Mouse (Mus musculus) erythroblast, adult 5-6 weeks (primary cell): ENCODE data around the gene Zc3h18. TPM values are rescaled to one million over a fixed set of nuclear protein-coding genes. Genes with fewer than 3 reads are reported as not detected.

Source experiments
- ATAC-seq: replicated peaks from 2 replicates; pipeline ENCODE4 v1.8.0; 2016; ENCODE audit warnings: moderate number of reproducible peaks, mild to moderate bottlenecking, moderate TSS enrichment, inconsistent platforms; ENCODE audit not compliant: poor library complexity, low FRiP score, severe bottlenecking
- total RNA-seq, 2 experiments: library from RNA; stranded (forward) in 1 of 2; stranded (reverse) in 1 of 2; fragments of 150-400 nt in 1 of 2; fragments of 200-764, 138-1000 nt in 1 of 2; gene quantifications; 2 replicates each; pipeline versions ENCODE4 v1.2.3 to v1.2.4; 2015 to 2017; ENCODE audit warnings: low replicate concordance in 2 of 2

Zc3h18 gene
- total RNA-seq, 2 experiments from 2014 or later: 10.8 to 22.2 TPM

- ATAC-seq: no peak
Observed at GRCm38 (mm10) chr8:122459218-122459900, 83.0 kb downstream of the Zc3h18 start.

GRCm38 (mm10) chr8:122459990-122460389 is 83.6 kb downstream of the Zc3h18 start:
- no peak for ATAC-seq

- ATAC-seq: no peak
Observed at GRCm38 (mm10) chr8:122460524-122461472, 84.4 kb downstream of the Zc3h18 start, which contains the start of gene Snai3. Gene Snai3 (minus strand): TSS chr8:122460733.

- no peak for ATAC-seq
Observed at GRCm38 (mm10) chr8:122461473-122462148, 85.2 kb downstream of the Zc3h18 start.

- ATAC-seq: no peak
Observed at GRCm38 (mm10) chr8:122462510-122462909, 86.1 kb downstream of the Zc3h18 start.

GRCm38 (mm10) chr8:122463651-122464640 is 87.5 kb downstream of the Zc3h18 start:
- ATAC-seq: no peak

GRCm38 (mm10) chr8:122464985-122465384 is 88.6 kb downstream of the Zc3h18 start:
- no peak for ATAC-seq

Other genes starting within 250 kb of the Zc3h18 start
- 54.2 and 55.4 TPM in 2 replicates for gene Zfpm1, start 94.5 kb upstream of the Zc3h18 start, total RNA-seq (2015; ENCODE audit: low replicate concordance)
- 196 and 459 TPM in 2 replicates for gene Zfpm1, start 94.5 kb upstream of the Zc3h18 start, total RNA-seq (2017; ENCODE audit: low replicate concordance)
- not detected in 2 replicates for gene Trhr2, start 15.9 kb upstream of the Zc3h18 start, total RNA-seq (2015; ENCODE audit: low replicate concordance)
- gene Trhr2, start 15.9 kb upstream of the Zc3h18 start, total RNA-seq (2017; ENCODE audit: low replicate concordance): not detected in 2 replicates
- gene Il17c, start 45.4 kb downstream of the Zc3h18 start, total RNA-seq (2015; ENCODE audit: low replicate concordance): not detected in 2 replicates
- gene Il17c, start 45.4 kb downstream of the Zc3h18 start, total RNA-seq (2017; ENCODE audit: low replicate concordance): not detected in 2 replicates
- gene Cyba, start 56.3 kb downstream of the Zc3h18 start, total RNA-seq (2015; ENCODE audit: low replicate concordance): 105 and 126 TPM in 2 replicates
- 42.8 and 52.6 TPM in 2 replicates for gene Cyba, start 56.3 kb downstream of the Zc3h18 start, total RNA-seq (2017; ENCODE audit: low replicate concordance)
- 0.84 TPM in 1 of 2 replicates, not detected in the other for gene Mvd, start 66.8 kb downstream of the Zc3h18 start, total RNA-seq (2015; ENCODE audit: low replicate concordance)
- gene Mvd, start 66.8 kb downstream of the Zc3h18 start, total RNA-seq (2017; ENCODE audit: low replicate concordance): 0.84 and 1.3 TPM in 2 replicates
- gene Snai3, start 84.1 kb downstream of the Zc3h18 start, total RNA-seq (2015; ENCODE audit: low replicate concordance): 1.0 TPM in 1 of 2 replicates, not detected in the other
- not detected in 2 replicates for gene Snai3, start 84.1 kb downstream of the Zc3h18 start, total RNA-seq (2017; ENCODE audit: low replicate concordance)
- gene Rnf166, start 99.5 kb downstream of the Zc3h18 start, total RNA-seq (2015; ENCODE audit: low replicate concordance): 9.0 and 12.9 TPM in 2 replicates
- 7.9 and 8.1 TPM in 2 replicates for gene Rnf166, start 99.5 kb downstream of the Zc3h18 start, total RNA-seq (2017; ENCODE audit: low replicate concordance)
- 3.8 and 29.4 TPM in 2 replicates for gene Ctu2, start 99.5 kb downstream of the Zc3h18 start, total RNA-seq (2015; ENCODE audit: low replicate concordance)
- gene Ctu2, start 99.5 kb downstream of the Zc3h18 start, total RNA-seq (2017; ENCODE audit: low replicate concordance): 7.5 and 7.8 TPM in 2 replicates
- gene Piezo1, start 174.7 kb downstream of the Zc3h18 start, total RNA-seq (2015; ENCODE audit: low replicate concordance): 12.1 and 17.1 TPM in 2 replicates
- gene Piezo1, start 174.7 kb downstream of the Zc3h18 start, total RNA-seq (2017; ENCODE audit: low replicate concordance): 14.7 and 23.0 TPM in 2 replicates
- 16.1 and 24.2 TPM in 2 replicates for gene Cdt1, start 191.4 kb downstream of the Zc3h18 start, total RNA-seq (2015; ENCODE audit: low replicate concordance)
- gene Cdt1, start 191.4 kb downstream of the Zc3h18 start, total RNA-seq (2017; ENCODE audit: low replicate concordance): 38.2 and 47.5 TPM in 2 replicates
- gene Aprt, start 200.3 kb downstream of the Zc3h18 start, total RNA-seq (2015; ENCODE audit: low replicate concordance): 77.1 and 85.7 TPM in 2 replicates
- gene Aprt, start 200.3 kb downstream of the Zc3h18 start, total RNA-seq (2017; ENCODE audit: low replicate concordance): 20.6 and 30.2 TPM in 2 replicates
- gene Galns, start 234.9 kb downstream of the Zc3h18 start, total RNA-seq (2015; ENCODE audit: low replicate concordance): 8.6 and 23.2 TPM in 2 replicates
- gene Galns, start 234.9 kb downstream of the Zc3h18 start, total RNA-seq (2017; ENCODE audit: low replicate concordance): 8.6 and 15.5 TPM in 2 replicates
- 17.7 and 26.8 TPM in 2 replicates for gene Trappc2l, start 235.0 kb downstream of the Zc3h18 start, total RNA-seq (2015; ENCODE audit: low replicate concordance)
- gene Trappc2l, start 235.0 kb downstream of the Zc3h18 start, total RNA-seq (2017; ENCODE audit: low replicate concordance): 9.1 and 10.2 TPM in 2 replicates
- not detected in 2 replicates for gene Pabpn1l, start 246.1 kb downstream of the Zc3h18 start, total RNA-seq (2015; ENCODE audit: low replicate concordance)
- gene Pabpn1l, start 246.1 kb downstream of the Zc3h18 start, total RNA-seq (2017; ENCODE audit: low replicate concordance): not detected in 2 replicates